Comparison of ENCODE assay signal across 10 mouse cellular contexts in the genomic region with DNA sequence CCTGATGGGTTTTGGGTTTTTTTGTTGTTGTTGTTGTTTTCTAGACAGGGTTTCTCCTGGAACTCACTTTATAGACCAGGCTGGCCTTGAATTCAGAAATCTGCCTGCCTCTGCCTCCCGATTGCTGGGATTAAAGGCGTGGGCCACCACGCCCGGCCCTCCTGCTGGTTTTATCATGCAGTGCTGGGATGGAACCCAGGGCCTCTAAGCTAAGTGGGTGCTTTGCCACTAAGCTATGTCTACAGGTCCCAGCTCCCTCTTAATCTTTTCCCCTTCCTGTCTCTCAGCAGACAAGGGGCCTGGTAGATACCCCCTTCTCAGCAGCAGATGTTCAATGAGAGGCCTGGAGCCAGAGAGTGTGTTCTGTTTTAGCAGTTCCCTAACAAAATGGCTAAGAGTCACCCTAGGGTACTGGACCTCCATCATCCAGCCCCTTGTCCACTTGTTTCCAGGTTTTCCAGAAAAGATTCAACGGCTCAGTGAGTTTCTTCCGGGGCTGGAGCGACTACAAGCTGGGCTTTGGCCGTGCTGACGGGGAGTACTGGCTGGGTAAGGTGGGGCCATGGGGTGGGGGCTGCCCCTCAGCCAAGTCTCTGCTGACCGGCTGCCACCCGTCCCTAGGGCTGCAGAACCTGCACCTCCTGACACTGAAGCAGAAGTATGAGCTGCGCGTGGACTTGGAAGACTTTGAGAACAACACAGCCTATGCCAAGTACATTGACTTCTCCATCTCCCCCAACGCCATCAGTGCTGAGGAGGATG. TPM values are rescaled to one million over a fixed set of nuclear protein-coding genes. Genes with fewer than 3 reads are reported as not detected.
DNase-seq lines count a peak whose midpoint lies in the region; ATAC-seq and TF ChIP-seq lines count a peak whose summit lies in the region.
"Had no signal": no experiment of that assay in that cellular context is flagged by ENCODE, and none has a peak within 500 bp of the region (broad histone marks: within the 10 kb centered on the region; RNA-seq: fewer than 3 reads in every experiment).

No protein-coding gene starts in this region.

- DNase-seq in heart, embryonic 10.5 days (ENCODE audit: low spot score): no peak
- DNase-seq in heart, postnatal 36 days: no peak
- DNase-seq in lung, adult 2 months: no peak
- no peak for DNase-seq in hindbrain, embryonic 14.5 days (ENCODE audit: low spot score)
- DNase-seq in thymus, postnatal 36 days: no peak
- no peak for DNase-seq in spleen, postnatal 14 days (ENCODE audit: low spot score in 2 of 2)

- peak overlapping the region; percentile 88; the same call in 1 of the 2 replicates for H3K27ac ChIP-seq in heart, embryonic 10.5 days
- peak overlapping the region; percentile 97 for H3K27ac ChIP-seq in lung, embryonic 15.5 days
- H3K27ac ChIP-seq in hindbrain, embryonic 14.5 days: no peak overlapping the region
- 0 out of 2 replicates have a peak overlapping the region, but pooled peaks have one; percentile 1 for H3K27ac ChIP-seq in neural tube, embryonic 14.5 days (ENCODE audit: low read depth, low read length)

- intact Hi-C loops in heart, postnatal 36 days (cut with DNase I): loop anchor here (5.0 kb wide), 1 partner anchor 314 kb away; no protein-coding TSS in a partner anchor

- H3K4me2 ChIP-seq in lung, embryonic 15.5 days: peak overlapping the region; percentile 53
- peak overlapping the region; percentile 33 for H3K4me2 ChIP-seq in hindbrain, embryonic 14.5 days (replicated peaks)
- peak overlapping the region; percentile 29; the same call in 1 of the 2 replicates for H3K4me2 ChIP-seq in neural tube, embryonic 14.5 days (ENCODE audit: low read depth, low read length)

- 87% methylated on average over 14 of the region's 14 CpGs for WGBS in heart, embryonic 10.5 days
- 68% methylated on average over 14 of the region's 14 CpGs for WGBS in lung, embryonic 15.5 days
- WGBS in lung, adult 2 months: 72% methylated on average over 14 of the region's 14 CpGs
- WGBS in hindbrain, embryonic 14.5 days: 83% methylated on average over 14 of the region's 14 CpGs
- WGBS in neural tube, embryonic 14.5 days: 83% methylated on average over 14 of the region's 14 CpGs

- H3K36me3 ChIP-seq in heart, embryonic 10.5 days: peaks cover 48% of the 10 kb centered on the region
- H3K36me3 ChIP-seq in lung, embryonic 15.5 days: peaks cover 41% of the 10 kb centered on the region
- peaks cover 43% of the 10 kb centered on the region for H3K36me3 ChIP-seq in hindbrain, embryonic 14.5 days (replicated peaks; ENCODE audit: control insufficient read depth, insufficient read depth)
- H3K36me3 ChIP-seq in neural tube, embryonic 14.5 days (ENCODE audit: control insufficient read depth, insufficient read depth, low read length): peaks cover 31% of the 10 kb centered on the region

- peak overlapping the region; percentile 64 for H3K9ac ChIP-seq in lung, embryonic 15.5 days
- H3K9ac ChIP-seq in hindbrain, embryonic 14.5 days: no peak overlapping the region
- H3K9ac ChIP-seq in neural tube, embryonic 14.5 days (replicated peaks; ENCODE audit: low read depth, low read length): no peak overlapping the region

- no peaks in the 10 kb centered on the region for H3K9me3 ChIP-seq in heart, embryonic 10.5 days
- no peaks in the 10 kb centered on the region for H3K9me3 ChIP-seq in lung, embryonic 15.5 days
- no peaks in the 10 kb centered on the region for H3K9me3 ChIP-seq in hindbrain, embryonic 14.5 days (ENCODE audit: control insufficient read depth, low read length)
- H3K9me3 ChIP-seq in neural tube, embryonic 14.5 days (ENCODE audit: control insufficient read depth, low read length): no peaks in the 10 kb centered on the region

- peaks cover 57% of the 10 kb centered on the region for H3K4me1 ChIP-seq in heart, embryonic 10.5 days
- H3K4me1 ChIP-seq in lung, embryonic 15.5 days: peaks cover 47% of the 10 kb centered on the region
- H3K4me1 ChIP-seq in lung, adult 2 months (ENCODE audit: control insufficient read depth, insufficient read depth, low read length): no peaks in the 10 kb centered on the region
- peaks cover 30% of the 10 kb centered on the region for H3K4me1 ChIP-seq in hindbrain, embryonic 14.5 days (replicated peaks; ENCODE audit: control insufficient read depth, insufficient read depth, low read length)
- peaks cover 20% of the 10 kb centered on the region for H3K4me1 ChIP-seq in neural tube, embryonic 14.5 days (ENCODE audit: control insufficient read depth, insufficient read depth, low read length)

- ATAC-seq in lung, embryonic 15.5 days (ENCODE audit: borderline replicate concordance, extremely low read depth, low FRiP score, low TSS enrichment): no peak
- no peak for ATAC-seq in hindbrain, embryonic 14.5 days (ENCODE audit: low FRiP score)
- no peak for ATAC-seq in neural tube, embryonic 14.5 days (ENCODE audit: low read depth)
- ATAC-seq: CD4-positive, CD25-positive, alpha-beta regulatory T cell, adult 4 months had no signal

- peak overlapping the region; percentile 49 for H3K4me3 ChIP-seq in heart, embryonic 10.5 days
- peak overlapping the region; percentile 50 for H3K4me3 ChIP-seq in lung, embryonic 15.5 days
- H3K4me3 ChIP-seq in lung, adult 2 months (replicated peaks; ENCODE audit: extremely low read depth, low read depth, low read length): no peak overlapping the region
- H3K4me3 ChIP-seq in hindbrain, embryonic 14.5 days (replicated peaks; ENCODE audit: low read length): no peak overlapping the region
- H3K4me3 ChIP-seq in neural tube, embryonic 14.5 days (ENCODE audit: low read depth, low read length): 0 out of 2 replicates have a peak overlapping the region, but pooled peaks have one; percentile 2

- TF ChIP-seq POLR2A in lung, adult 2 months (IDR thresholded peaks at IDR 0.05; ENCODE audit: borderline replicate concordance, extremely low read depth, low read depth, low read length): no peak

- TF ChIP-seq CTCF in lung, adult 2 months (IDR thresholded peaks at IDR 0.05; ENCODE audit: insufficient read depth, low read length): no peak

- H3K27me3 ChIP-seq in heart, embryonic 10.5 days (ENCODE audit: insufficient read depth, poor library complexity, severe bottlenecking): peaks cover 6% of the 10 kb centered on the region; the same call in 1 of the 2 replicates
- no peaks in the 10 kb centered on the region for H3K27me3 ChIP-seq in lung, embryonic 15.5 days
- H3K27me3 ChIP-seq in hindbrain, embryonic 14.5 days (ENCODE audit: control insufficient read depth, insufficient read depth, low read length): no peaks in the 10 kb centered on the region
- H3K27me3 ChIP-seq in neural tube, embryonic 14.5 days (ENCODE audit: control insufficient read depth, insufficient read depth, low read length): no peaks in the 10 kb centered on the region

RNA-seq across cellular contexts. Expression of gene Mfap4, which starts 1.4 kb away (rescaled TPM):
- 22.7 and 67.8 TPM in 2 replicates for polyA plus RNA-seq in heart, embryonic 10.5 days (2016; fragmentation: Nextera tagmentation; extraction: Ambion mirVana)
- total RNA-seq in heart, postnatal 36 days (2021): 10 to 100 TPM; 32.3 to 38.4 TPM
- 1,042 and 1,148 TPM in 2 replicates for polyA plus RNA-seq in lung, embryonic 15.5 days (2015; fragmentation: Nextera tagmentation; extraction: Ambion mirVana)
- polyA plus RNA-seq in lung, adult 2 months (2012; rRNA removed): 1,294 and 1,321 TPM in 2 replicates
- 52.4 and 56.6 TPM in 2 replicates for polyA plus RNA-seq in hindbrain, embryonic 14.5 days (2014; fragmentation: Nextera tagmentation; extraction: Ambion mirVana)
- polyA plus RNA-seq in neural tube, embryonic 14.5 days (2014; fragmentation: Nextera tagmentation; extraction: Ambion mirVana): 6.1 and 52.7 TPM in 2 replicates
- total RNA-seq: megakaryocyte, adult 5-6 weeks had no signal
- polyA plus RNA-seq: CD4-positive, CD25-positive, alpha-beta regulatory T cell, adult 4 months had no signal

RNA-seq across cellular contexts. Expression of gene Mapk7, which starts 7.6 kb away (rescaled TPM):
- 42.7 and 49.1 TPM in 2 replicates for polyA plus RNA-seq in heart, embryonic 10.5 days (2016; fragmentation: Nextera tagmentation; extraction: Ambion mirVana)
- 1 to 10 TPM; 5.7 to 6.4 TPM for total RNA-seq in heart, postnatal 36 days (2021)
- polyA plus RNA-seq in lung, embryonic 15.5 days (2015; fragmentation: Nextera tagmentation; extraction: Ambion mirVana): 61.7 and 66.0 TPM in 2 replicates
- 39.3 and 40.1 TPM in 2 replicates for polyA plus RNA-seq in lung, adult 2 months (2012; rRNA removed)
- polyA plus RNA-seq in hindbrain, embryonic 14.5 days (2014; fragmentation: Nextera tagmentation; extraction: Ambion mirVana): 57.9 and 61.6 TPM in 2 replicates
- 52.8 and 65.7 TPM in 2 replicates for polyA plus RNA-seq in neural tube, embryonic 14.5 days (2014; fragmentation: Nextera tagmentation; extraction: Ambion mirVana)

RNA-seq across cellular contexts. Expression of gene B9d1, which starts 18.3 kb away (rescaled TPM):
- 14.5 and 21.5 TPM in 2 replicates for polyA plus RNA-seq in heart, embryonic 10.5 days (2016; fragmentation: Nextera tagmentation; extraction: Ambion mirVana)
- 1 to 10 TPM; 6.2 to 7.4 TPM for total RNA-seq in heart, postnatal 36 days (2021)
- polyA plus RNA-seq in lung, embryonic 15.5 days (2015; fragmentation: Nextera tagmentation; extraction: Ambion mirVana): 46.5 and 52.5 TPM in 2 replicates
- polyA plus RNA-seq in lung, adult 2 months (2012; rRNA removed): 28.4 and 37.5 TPM in 2 replicates
- 26.5 and 37.4 TPM in 2 replicates for polyA plus RNA-seq in hindbrain, embryonic 14.5 days (2014; fragmentation: Nextera tagmentation; extraction: Ambion mirVana)
- 35.6 and 36.9 TPM in 2 replicates for polyA plus RNA-seq in neural tube, embryonic 14.5 days (2014; fragmentation: Nextera tagmentation; extraction: Ambion mirVana)

RNA-seq across cellular contexts. Expression of gene Rnf112, which starts 32.7 kb away (rescaled TPM):
- 0.10 and 0.77 TPM in 2 replicates for polyA plus RNA-seq in heart, embryonic 10.5 days (2016; fragmentation: Nextera tagmentation; extraction: Ambion mirVana)
- total RNA-seq in heart, postnatal 36 days (2021): not detected
- 0.81 and 0.96 TPM in 2 replicates for polyA plus RNA-seq in lung, embryonic 15.5 days (2015; fragmentation: Nextera tagmentation; extraction: Ambion mirVana)
- polyA plus RNA-seq in lung, adult 2 months (2012; rRNA removed): 0.27 and 0.44 TPM in 2 replicates
- 8.4 and 9.8 TPM in 2 replicates for polyA plus RNA-seq in hindbrain, embryonic 14.5 days (2014; fragmentation: Nextera tagmentation; extraction: Ambion mirVana)
- 7.2 and 9.3 TPM in 2 replicates for polyA plus RNA-seq in neural tube, embryonic 14.5 days (2014; fragmentation: Nextera tagmentation; extraction: Ambion mirVana)
- total RNA-seq: megakaryocyte, adult 5-6 weeks had no signal
- polyA plus RNA-seq: CD4-positive, CD25-positive, alpha-beta regulatory T cell, adult 4 months had no signal

Comparison
In these comparisons a context has a peak if more than half of its experiments do, and no peak if none do; other contexts are left out.
1. H3K4me3 ChIP-seq: peak in heart, embryonic 10.5 days (single experiment), lung, embryonic 15.5 days (single experiment) and neural tube, embryonic 14.5 days (single experiment); none in lung, adult 2 months (single experiment) and hindbrain, embryonic 14.5 days (single experiment).
2. RNA of gene Mfap4, which starts 1.4 kb away (polyA plus RNA-seq): 1,294 to 1,321 TPM in lung, adult 2 months and 1,042 to 1,148 TPM in lung, embryonic 15.5 days; 22.7 to 67.8 TPM in heart, embryonic 10.5 days, 52.4 to 56.6 TPM in hindbrain, embryonic 14.5 days and 6.1 to 52.7 TPM in neural tube, embryonic 14.5 days; every median in the first group is over 10 times any median in the second.
3. Peak in every context shown above with its lines, with median percentiles within 50 percentile points of each other: H3K4me2 ChIP-seq.